Mouse (Mus musculus) lung, postnatal 0 days (tissue): Measurements from ENCODE around the gene Trem3. TPM values are rescaled to one million over a fixed set of nuclear protein-coding genes. Genes with fewer than 3 reads are reported as not detected.
A peak's percentile ranks its signal among the peaks of the same experiment; 100 is the strongest.

Experiments used
- ATAC-seq: fragments of 200-750 bp; cut with Nextera tagmentation; 2 replicates; pipeline ENCODE4 v1.8.0; 2017; ENCODE audit warnings: moderate library complexity
- DNase-seq: peaks from one replicate; pipeline ENCODE4 v3.0.0-alpha.2; 2016; ENCODE audit warnings: low spot score
- H3K27ac ChIP-seq: fragments of 300-500 bp; sonication (generic); 2 replicates; pipeline ENCODE4 v1.5.1; 2014; ENCODE audit warnings: antibody characterized with exemption, mild to moderate bottlenecking, low read length, mixed read lengths
- H3K27me3 ChIP-seq: fragments of 300-500 bp; sonication (generic); replicated peaks from 2 replicates; pipeline ENCODE4 v1.6.1; 2014; ENCODE audit warnings: low read length, mixed read lengths; ENCODE audit not compliant: insufficient read depth
- H3K36me3 ChIP-seq: fragments of 300-500 bp; sonication (generic); 2 replicates; pipeline ENCODE4 v1.6.1; 2014; ENCODE audit warnings: low read length, mixed read lengths; ENCODE audit not compliant: insufficient read depth
- H3K4me1 ChIP-seq: fragments of 300-500 bp; sonication (generic); 2 replicates; pipeline ENCODE4 v1.6.1; 2014; ENCODE audit warnings: antibody characterized with exemption, low read depth, low read length, mixed read lengths; ENCODE audit not compliant: insufficient read depth
- H3K4me2 ChIP-seq: fragments of 300-500 bp; sonication (generic); replicated peaks from 2 replicates; pipeline ENCODE4 v1.6.1; 2014; ENCODE audit warnings: low read depth, mild to moderate bottlenecking, low read length, moderate library complexity, mixed read lengths
- H3K4me3 ChIP-seq: fragments of 300-500 bp; sonication (generic); 2 replicates; pipeline ENCODE4 v1.5.1; 2014; ENCODE audit warnings: low read depth, low read length
- H3K9ac ChIP-seq: fragments of 300-500 bp; sonication (generic); replicated peaks from 2 replicates; pipeline ENCODE4 v1.6.1; 2014; ENCODE audit warnings: low read depth, mild to moderate bottlenecking
- H3K9me3 ChIP-seq: fragments of 300-500 bp; sonication (generic); 2 replicates; pipeline ENCODE4 v1.6.1; 2016; ENCODE audit warnings: low read length, mixed read lengths
- CTCF ChIP-seq: IDR thresholded peaks from 2 replicates; pipeline ENCODE4 v1.5.1; 2016; ENCODE audit warnings: antibody characterized with exemption, mild to moderate bottlenecking
- EP300 ChIP-seq: IDR thresholded peaks from 2 replicates; pipeline ENCODE4 v1.6.1; 2016; ENCODE audit warnings: antibody characterized with exemption, mild to moderate bottlenecking, control low read depth
- WGBS: fragments of 180-500 bp; shearing (Covaris S2); extraction: QIAGEN DNeasy Blood & Tissue Kit; methylation state at CpG from one replicate; pipeline ENCODE4 v1.1.7; 2014; 5-methylcytosine and 5-hydroxymethylcytosine counted together
- polyA plus RNA-seq: library from polyadenylated mRNA; unstranded; fragments of >200 nt; fragmentation: Nextera tagmentation; extraction: Ambion mirVana; gene quantifications from 2 replicates; pipeline ENCODE4 v1.2.1, GENCODE M21; 2015

Trem3 gene
- polyA plus RNA-seq, 1 experiment from 2014 or later, result 2.0 TPM

- Histone ChIP-seq H3K9me3 (no peaks in the 10 kb centered on the region), H3K27ac (no peak overlapping the region), H3K36me3 (no peaks in the 10 kb centered on the region), H3K4me1 (no peaks in the 10 kb centered on the region), H3K4me2 (no peak overlapping the region), H3K9ac (no peak overlapping the region), H3K4me3 (no peak overlapping the region), H3K27me3 (no peaks in the 10 kb centered on the region)
- no peak for TF ChIP-seq CTCF
- no peak for TF ChIP-seq EP300
- DNase-seq, result no peak
- 53% methylated on average over 7 of the region's 7 CpGs for WGBS
- ATAC-seq, result no peak
These were observed 28.2 kb downstream of the Trem3 start for GRCm38 (mm10) chr17:48275736-48276135.

DNA sequence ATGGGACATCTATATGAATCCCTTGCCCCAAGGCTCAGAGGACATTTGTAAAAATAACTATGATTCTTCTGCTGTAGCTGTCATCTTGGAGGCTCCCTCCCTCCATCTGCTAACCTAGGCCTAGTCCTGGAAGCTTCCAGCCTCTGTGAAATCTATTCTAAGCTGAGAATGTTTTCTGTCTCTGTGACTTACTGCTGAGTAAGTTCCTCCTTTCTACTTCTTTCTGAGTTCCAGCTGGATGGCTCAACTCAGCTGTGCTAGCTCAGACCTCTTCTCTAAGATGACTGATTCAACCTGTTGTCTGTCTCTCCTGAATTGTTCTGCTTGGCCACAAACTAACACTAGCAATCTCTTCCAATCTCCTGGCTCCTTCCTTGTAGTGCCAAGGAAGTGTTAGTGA is 30.8 kb downstream of the Trem3 start:
- Histone ChIP-seq H3K4me1 (no peaks in the 10 kb centered on the region; the same call in 1 of the 2 replicates), H3K9ac (no peak overlapping the region), H3K27me3 (no peaks in the 10 kb centered on the region), H3K4me2 (no peak overlapping the region), H3K9me3 (no peaks in the 10 kb centered on the region), H3K36me3 (no peaks in the 10 kb centered on the region), H3K4me3 (no peak overlapping the region), H3K27ac (no peak overlapping the region)
- DNase-seq (no peak), ATAC-seq (no peak)
- TF ChIP-seq CTCF, result no peak
- TF ChIP-seq EP300, result no peak

DNA sequence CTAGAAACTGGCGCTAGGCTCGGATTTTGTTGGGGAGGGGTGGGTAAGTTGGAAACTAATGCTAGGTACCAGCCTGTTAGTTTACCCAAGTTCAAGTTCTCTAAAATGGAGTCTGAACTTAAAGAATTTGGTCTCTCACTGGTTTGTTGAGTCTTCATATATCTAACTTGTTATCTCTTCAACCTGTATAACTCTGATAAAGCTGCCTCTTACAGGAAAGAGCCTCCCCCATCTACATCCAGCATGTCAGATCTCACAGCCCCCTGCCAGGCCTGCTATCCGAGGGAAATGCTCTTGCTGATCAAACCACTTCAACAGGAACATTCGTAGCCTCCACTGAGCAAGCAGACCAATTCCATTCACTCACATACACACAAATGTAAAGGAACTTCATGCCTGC is 31.4 kb downstream of the Trem3 start:
- 67% methylated on average over 4 of the region's 4 CpGs for WGBS
- Histone ChIP-seq H3K9ac (no peak overlapping the region), H3K4me1 (no peaks in the 10 kb centered on the region; the same call in 1 of the 2 replicates), H3K4me2 (no peak overlapping the region), H3K9me3 (no peaks in the 10 kb centered on the region), H3K36me3 (no peaks in the 10 kb centered on the region), H3K27me3 (no peaks in the 10 kb centered on the region), H3K27ac (no peak overlapping the region), H3K4me3 (no peak overlapping the region)
- DNase-seq, result no peak
- ATAC-seq, result no peak
- TF ChIP-seq CTCF, result no peak
- no peak for TF ChIP-seq EP300

GRCm38 (mm10) chr17:48280943-48281738 is 33.6 kb downstream of the Trem3 start:
- TF ChIP-seq EP300 (no peak), CTCF (no peak)
- Histone ChIP-seq H3K9ac (no peak overlapping the region), H3K4me1 (no peaks in the 10 kb centered on the region; the same call in 1 of the 2 replicates), H3K9me3 (no peaks in the 10 kb centered on the region), H3K27ac (no peak overlapping the region), H3K27me3 (no peaks in the 10 kb centered on the region), H3K4me2 (peak overlapping the region; percentile 43), H3K4me3 (peak overlapping the region; percentile 10; the same call in 1 of the 2 replicates), H3K36me3 (no peaks in the 10 kb centered on the region)
- no peak for DNase-seq
- no peak for ATAC-seq
- 23% methylated on average over 18 of the region's 18 CpGs for WGBS

GRCm38 (mm10) chr17:48281739-48282085 is 34.1 kb downstream of the Trem3 start:
- Histone ChIP-seq H3K4me3 (peak overlapping the region; percentile 10; the same call in 1 of the 2 replicates), H3K9me3 (no peaks in the 10 kb centered on the region), H3K4me1 (no peaks in the 10 kb centered on the region; the same call in 1 of the 2 replicates), H3K36me3 (no peaks in the 10 kb centered on the region), H3K4me2 (peak overlapping the region; percentile 43), H3K27me3 (no peaks in the 10 kb centered on the region), H3K9ac (no peak overlapping the region), H3K27ac (no peak overlapping the region)
- ATAC-seq (no peak), DNase-seq (peak; percentile 42)
- TF ChIP-seq EP300, result no peak
- no peak for TF ChIP-seq CTCF
- WGBS, result 5% methylated on average over 3 of the region's 3 CpGs

DNA sequence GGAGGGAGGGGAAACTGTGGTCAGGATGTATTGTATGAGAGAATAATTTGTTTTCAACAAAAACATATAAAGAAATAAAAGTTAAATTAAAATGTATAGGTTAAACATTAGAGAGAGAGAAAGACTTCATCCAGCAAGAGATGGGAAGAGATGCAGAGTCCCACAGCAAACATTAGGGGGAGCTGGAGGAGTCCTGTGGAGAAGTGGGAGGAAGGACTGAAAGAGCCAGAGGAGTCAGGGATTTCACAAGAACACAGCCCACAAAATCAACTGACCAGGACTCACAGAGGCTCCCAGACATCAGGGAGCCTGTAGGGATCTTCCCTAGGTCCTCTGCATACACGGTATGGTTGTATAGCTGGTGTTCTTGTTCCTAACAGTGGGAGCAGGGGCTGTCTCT is 39.2 kb downstream of the Trem3 start:
- H3K27ac ChIP-seq, result no peak overlapping the region
- H3K4me3 ChIP-seq, result no peak overlapping the region
- no peak overlapping the region for H3K9ac ChIP-seq
- no peak for ATAC-seq
- no peaks in the 10 kb centered on the region for H3K36me3 ChIP-seq
- no peaks in the 10 kb centered on the region for H3K9me3 ChIP-seq
- no peak overlapping the region for H3K4me2 ChIP-seq
- no peaks in the 10 kb centered on the region for H3K4me1 ChIP-seq
- TF ChIP-seq CTCF (peak; percentile 33; the same call in 1 of the 2 replicates), EP300 (no peak)
- WGBS, result 48% methylated on average over 1 of the region's 1 CpGs
- peak; percentile 25 for DNase-seq
- H3K27me3 ChIP-seq, result no peaks in the 10 kb centered on the region
